Mouse (Mus musculus) erythroblast, embryonic 14.5 days (primary cell): ENCODE measurements around the gene Rims1.

Source experiments
- GATA1 ChIP-seq: IDR thresholded peaks from 2 replicates; pipeline ENCODE4 v1.6.1; 2012; ENCODE audit warnings: low read length, inconsistent platforms, mixed read lengths
- TAL1 ChIP-seq: IDR thresholded peaks from 3 replicates; pipeline ENCODE4 v1.6.1; 2012; ENCODE audit warnings: low read length, inconsistent platforms, mixed read lengths

DNA sequence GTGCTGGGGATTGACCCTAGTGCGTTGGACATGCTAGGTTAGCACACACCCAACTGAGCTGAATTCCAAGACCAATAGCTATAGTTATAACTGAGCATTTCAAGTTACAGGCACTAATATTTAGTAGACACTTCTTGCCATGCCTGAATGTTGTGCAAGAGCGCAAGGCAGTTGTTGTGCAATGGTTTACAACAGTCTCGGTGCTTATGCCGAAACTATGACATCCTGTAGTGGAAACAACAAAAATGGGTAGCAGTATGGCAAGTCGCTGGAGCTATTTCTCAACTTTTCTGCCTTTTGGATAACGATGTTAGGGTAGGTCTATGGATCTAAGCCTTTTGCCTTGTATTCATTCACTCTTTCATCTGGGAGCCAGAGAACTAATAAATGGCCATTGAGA, 68.3 kb downstream of the Rims1 start:
- TF ChIP-seq TAL1 = no peak
- no peak for TF ChIP-seq GATA1
